Mouse (Mus musculus) gastrocnemius, postnatal 25 days (tissue): Measurements from ENCODE around the gene Usp40. TPM values are rescaled to one million over a fixed set of nuclear protein-coding genes. Genes with fewer than 3 reads are reported as not detected.

Experiments
- DNase-seq: peaks from one replicate; pipeline ENCODE4 v3.0.0; 2022
- total RNA-seq, 2 experiments: library from RNA; stranded (reverse); gene quantifications; 1 replicate in 1 of 2; 2 replicates in 1 of 2; pipeline ENCODE4 v1.2.3; 2021

Usp40 gene
- total RNA-seq, 2 experiments from 2014 or later, result 9.0 to 10.6 TPM

DNA sequence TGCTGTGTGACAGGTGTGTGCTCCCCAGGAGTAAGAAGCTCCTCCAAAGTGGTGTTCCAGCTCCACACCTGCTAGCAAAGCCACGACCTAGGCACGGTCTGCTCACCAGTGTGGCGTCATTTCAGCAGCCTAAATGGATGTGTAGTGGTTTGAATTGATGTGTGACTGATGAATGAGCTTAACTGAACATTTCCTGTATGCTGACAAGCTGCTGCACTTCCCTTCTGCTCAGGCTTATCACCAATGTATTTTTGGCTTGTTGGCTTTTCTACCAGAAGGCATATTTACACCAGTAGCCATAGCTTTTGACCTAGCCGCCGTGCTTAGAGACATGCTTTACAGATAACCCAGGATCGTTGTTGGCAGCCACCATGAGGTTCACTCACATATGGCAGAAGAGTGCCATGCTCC is 60.7 kb downstream of the Usp40 start:
- no peak for DNase-seq

DNA sequence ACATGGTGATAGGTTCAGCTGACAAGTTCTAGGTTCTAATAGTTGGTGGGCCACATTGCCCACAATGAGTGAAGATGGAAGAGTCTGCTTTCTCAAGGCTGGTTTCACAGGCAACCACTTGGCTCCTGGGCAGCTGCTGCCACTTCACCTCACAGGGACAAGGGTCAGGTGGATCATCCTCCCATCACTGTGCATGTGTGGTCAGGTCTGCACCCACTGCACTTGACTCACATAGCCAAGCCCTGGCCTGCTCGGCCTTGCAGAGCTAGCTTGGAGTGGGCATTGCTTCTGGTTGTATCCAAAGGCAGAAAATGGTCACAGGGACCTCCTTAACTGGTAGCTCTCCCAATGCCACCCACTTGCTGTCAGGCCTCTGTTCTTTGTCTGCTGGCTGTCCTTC is 66.6 kb downstream of the Usp40 start:
- no peak for DNase-seq

DNA sequence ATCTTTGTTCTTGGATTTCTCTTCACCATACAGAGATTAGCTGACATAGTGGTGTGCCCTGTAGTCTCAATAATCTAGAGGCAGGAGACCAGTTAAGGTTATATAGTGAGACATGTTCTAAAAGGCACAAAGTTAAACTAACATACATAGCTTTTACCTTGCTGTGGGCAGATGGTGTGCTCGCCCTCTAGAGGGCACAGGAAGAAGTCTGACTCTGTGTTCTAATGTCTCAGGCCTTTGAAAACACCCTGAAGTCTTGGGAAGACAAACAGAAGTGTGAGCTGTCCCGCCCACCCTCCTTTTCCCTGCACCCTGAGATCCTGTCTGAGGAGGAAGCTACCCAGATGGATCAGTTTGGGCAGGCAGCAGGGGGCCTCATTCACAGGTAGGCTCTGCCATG is 71.8 kb downstream of the Usp40 start:
- DNase-seq, result no peak

DNA sequence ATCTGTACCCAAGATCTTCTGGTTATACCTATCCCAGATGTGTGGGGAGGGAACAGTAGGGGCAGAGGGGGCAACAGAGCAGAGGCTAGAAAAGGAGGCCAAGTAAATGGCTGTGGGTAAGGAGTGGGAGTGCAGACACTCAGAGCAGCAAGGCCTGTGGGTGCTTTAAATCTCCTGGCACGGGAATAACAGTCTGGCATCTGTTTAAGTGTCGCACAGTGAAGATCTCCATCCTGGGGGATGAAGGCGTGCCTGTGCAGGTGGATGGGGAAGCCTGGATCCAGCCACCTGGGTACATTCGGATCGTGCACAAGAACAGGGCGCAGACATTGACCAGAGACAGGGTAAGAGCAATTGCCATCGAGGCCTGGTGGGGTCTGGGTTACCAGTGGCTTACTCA is 72.3 kb downstream of the Usp40 start:
- DNase-seq, result no peak

DNA sequence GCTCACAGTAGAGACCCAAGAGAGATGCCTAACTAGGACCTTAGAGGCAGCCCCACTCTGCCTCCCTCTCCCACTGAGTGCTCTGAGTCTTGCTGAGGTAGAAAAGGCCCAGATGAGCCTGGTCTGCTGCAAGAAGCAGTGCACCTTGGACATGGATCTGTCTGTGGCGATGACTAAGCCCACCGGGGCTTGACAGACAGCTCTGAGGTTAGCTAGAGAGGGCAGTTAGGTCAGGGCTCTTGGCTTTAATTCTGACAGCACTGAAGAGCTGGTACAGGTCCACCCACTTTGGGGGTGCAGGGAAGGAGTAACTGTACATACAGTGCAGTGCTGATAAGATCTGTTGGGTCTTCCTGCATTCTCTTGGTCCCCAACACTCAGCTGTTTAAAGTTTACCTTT is 72.8 kb downstream of the Usp40 start:
- DNase-seq, result no peak

DNA sequence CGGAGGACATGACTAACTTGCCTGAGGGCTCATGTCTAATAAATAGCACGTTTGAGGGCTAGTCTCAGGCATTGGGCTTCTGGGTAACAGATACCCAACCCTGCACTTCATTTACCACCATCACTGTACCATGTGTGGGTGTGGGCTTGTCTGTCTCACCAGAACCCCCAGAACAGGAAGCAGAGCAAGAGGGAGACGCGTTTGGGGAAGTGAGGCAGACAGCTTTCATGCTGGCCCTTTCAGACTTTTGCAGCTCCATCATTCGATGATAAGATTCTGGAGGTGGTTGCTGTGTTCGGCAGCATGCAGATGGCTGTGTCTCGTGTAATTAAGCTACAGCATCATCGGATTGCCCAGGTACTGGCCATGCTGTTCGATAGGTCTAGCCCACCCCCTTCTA is 73.3 kb downstream of the Usp40 start:
- DNase-seq, result no peak

DNA sequence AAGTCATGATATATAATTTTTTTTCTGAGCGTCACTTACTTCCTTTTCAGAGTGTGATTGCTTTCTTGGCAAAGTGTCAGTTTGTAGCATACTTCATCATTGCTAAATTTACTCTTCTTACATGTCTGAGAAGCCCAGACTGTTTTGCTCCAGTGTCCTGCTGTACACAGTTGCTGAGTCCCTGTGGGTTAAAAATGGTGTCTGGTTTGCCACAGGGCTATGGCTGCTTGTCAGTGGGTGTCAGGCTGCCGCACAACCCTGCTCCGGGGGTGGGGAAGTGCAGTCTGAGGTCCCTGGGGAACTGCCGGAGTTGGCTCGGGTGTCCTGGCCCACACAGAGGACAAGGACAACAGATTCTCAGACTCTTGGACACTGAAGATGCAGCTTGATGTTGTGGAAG is 75.3 kb downstream of the Usp40 start:
- peak; percentile 27 for DNase-seq

DNA sequence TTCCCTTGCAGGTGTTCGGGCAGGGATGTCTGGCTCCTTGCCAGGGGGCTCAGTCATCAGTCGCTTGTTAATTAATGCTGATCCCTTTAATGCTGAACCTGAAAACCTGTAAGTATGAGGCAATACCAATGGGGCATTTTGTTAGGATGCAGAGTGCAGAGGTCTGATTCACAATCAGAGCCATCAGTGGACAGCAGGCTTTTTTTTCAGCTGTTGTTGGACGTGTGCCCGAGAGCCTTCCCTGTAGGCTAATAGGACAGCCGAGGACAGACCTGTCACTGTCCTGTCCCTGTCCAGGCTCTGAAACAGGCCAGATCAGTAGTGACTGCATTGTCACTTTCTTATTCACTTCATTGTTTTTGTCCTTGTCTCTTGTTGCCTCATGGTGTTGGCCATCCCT is 78.6 kb downstream of the Usp40 start:
- no peak for DNase-seq

DNA sequence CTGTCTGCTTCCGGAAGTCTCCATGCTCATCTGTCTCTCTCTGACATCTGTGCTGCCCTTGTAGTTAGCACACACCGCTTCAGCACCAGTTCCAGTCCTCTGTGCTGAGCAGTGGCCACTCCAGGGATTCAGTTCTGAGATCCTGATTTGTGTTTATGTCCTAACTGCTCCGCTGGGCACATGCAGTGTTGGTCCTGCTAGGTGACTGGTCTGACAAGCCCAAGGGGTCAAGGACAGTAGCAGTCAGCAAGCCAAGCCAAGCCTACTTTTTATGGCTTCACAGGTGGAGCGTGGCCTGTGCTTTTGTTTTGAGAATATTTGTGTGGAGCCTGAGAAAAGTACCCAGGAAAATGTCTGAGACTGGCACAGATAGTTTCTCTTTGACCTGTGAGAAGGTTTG is 83.5 kb downstream of the Usp40 start:
- no peak for DNase-seq

DNA sequence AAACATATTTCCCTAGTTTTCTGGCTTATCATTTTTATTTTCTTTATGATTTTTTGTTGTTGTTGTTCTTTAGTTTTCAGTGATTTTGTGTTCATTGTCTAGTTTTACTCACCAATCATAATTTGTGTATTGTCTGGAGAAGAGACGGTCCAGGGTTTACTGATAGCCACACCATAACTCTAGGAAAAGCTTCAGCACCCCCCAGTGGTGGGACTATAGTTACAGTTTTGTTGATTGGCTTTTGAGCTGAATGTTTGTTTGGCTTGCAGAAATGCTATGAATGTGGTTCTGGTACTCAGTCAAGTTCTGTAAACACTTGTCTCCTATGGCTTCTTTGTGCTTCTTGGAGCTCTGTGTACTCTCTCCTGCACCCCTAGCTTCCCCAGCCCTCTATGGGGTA is 85.7 kb downstream of the Usp40 start:
- no peak for DNase-seq

DNA sequence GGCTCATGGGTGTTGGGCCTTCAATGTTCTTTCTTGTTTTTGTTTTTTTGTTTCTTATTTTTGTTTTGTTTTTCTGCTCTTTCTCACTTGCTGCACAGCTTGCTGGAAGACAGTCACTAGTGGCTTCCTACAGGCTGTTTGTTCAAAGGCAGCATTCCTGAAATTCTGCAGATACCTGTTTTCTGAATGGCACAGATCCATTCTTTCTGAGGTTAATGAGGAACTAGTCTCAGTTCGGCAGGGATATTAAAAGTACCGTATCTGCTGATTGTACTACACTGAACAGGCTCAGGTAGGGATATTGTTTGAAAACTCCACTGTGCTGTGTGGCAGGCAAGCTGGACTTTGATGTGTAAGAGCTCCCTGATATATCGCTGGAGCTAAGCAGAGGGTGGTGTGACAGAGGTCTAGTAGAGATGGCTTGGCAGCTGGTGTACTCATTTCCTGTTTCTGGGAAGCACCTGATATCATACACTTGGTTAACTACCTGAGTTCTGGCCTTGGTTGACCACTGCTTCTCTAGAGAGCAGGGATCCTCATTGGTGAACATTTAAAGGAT is 88.2 kb downstream of the Usp40 start:
- no peak for DNase-seq

DNA sequence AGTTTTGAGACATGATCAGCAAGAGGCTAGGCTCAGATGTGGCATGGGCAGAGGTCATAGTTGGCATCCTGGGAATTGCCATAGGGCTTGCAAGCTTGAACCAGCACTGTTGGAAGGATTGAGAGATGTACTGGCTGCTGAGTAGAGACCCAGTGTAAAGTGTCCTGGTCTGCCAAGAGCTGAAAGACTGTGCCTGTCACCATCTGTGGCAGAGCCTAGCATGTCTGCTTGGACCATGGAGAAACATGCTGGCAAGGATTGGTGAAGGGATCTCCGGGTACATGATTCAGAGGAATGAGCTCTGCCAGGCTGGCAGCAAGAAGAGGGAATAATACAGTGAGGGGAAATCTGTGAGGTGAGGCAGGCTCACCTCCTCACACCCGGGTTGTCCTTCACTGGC is 90.3 kb downstream of the Usp40 start:
- DNase-seq, result no peak

DNA sequence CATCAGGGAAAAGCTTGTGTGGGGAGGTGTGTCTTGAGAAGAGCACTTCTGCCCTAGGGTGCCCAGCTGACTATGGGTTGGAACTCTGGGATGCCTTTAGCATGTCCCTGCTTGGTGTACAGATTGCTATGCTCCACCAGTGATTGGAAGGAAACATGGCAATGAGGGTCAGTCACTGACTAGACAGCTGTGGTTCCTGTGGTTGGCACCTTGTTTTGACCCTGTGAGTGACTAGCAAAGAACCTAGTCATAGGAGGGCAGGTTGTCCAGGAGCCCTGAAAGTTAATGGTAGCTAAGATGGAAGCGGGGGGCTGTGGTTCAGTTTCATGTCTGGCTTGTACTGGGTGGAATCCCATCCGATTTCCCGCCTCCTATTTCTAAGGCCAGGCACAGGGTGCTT is 91.0 kb downstream of the Usp40 start:
- no peak for DNase-seq

DNA sequence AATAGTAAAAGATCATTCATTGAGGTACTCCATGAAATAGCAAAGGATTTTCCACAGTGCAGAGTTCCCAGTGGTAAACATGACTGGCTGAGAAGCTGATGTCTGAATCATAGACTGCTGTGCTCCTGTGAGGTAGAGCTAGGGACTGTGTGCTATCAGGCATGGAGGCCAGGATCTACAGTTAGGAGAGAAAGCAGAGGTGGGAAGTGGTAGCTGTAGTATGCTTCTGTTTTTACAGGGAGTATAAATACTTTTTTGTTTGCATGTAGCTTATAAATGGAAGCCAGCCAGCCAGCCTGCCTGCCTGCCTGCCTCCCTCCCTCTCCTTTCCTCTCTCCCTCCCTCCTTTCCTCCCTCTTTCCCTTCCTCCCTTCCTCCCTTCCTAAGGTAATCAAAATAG is 95.0 kb downstream of the Usp40 start:
- DNase-seq, result no peak

DNA sequence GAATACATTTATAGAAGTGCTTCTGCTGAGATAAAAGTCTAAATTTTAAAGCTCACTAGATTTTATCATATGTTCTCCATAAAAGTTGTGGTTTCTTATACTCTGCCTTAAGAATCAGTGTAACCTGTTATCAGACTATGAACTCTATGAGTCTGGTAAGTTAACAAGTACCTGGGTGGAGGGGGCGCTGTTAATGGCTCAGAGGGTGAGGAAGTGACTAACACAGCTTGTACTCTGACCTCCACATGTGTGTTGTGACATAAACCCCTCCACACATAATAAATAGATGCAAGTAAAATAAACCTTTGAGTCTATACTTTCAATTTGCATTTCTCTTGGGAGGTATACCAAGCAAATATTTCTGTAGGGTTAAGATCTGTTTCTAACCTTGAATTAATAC is 97.9 kb downstream of the Usp40 start:
- DNase-seq, result no peak

DNA sequence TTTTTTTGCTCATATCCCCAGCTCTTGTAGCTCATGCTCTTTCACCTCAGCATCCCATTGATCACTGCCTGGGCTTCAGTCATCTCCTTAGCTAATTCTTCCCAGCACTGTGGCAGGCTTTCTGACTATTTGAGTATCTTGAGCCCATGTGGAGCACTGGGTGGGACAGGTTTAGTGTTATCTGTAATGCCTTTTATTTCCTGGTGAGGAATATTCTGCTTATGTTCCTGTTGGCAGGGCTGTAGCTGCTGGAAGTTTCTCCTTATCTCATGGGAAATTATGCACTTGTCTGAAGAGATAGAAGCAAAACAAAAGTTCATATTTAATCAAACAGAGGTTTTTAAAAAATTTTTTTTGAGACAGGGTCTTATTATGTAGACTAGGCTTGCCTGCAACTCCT is 98.8 kb downstream of the Usp40 start:
- no peak for DNase-seq

DNA sequence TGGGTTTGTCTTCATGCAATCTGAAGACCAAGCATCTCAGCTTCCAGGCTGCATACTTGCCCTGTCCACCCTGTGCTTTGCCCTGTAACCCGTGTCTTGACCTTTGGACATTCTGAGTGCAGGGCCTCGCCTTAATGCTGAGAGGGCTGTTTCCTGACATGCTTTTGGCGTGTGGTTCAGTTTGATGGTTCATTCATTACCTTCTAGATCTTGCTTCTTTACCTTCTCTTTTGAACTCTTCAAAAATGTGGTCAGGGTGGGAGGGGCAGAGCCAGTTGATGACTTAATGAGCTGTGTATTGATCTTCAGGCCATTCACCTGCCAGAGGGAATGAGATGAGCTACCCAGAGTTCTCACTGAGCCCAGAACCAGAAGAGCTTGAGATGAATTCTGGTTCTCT is 99.6 kb downstream of the Usp40 start:
- DNase-seq, result no peak

DNA sequence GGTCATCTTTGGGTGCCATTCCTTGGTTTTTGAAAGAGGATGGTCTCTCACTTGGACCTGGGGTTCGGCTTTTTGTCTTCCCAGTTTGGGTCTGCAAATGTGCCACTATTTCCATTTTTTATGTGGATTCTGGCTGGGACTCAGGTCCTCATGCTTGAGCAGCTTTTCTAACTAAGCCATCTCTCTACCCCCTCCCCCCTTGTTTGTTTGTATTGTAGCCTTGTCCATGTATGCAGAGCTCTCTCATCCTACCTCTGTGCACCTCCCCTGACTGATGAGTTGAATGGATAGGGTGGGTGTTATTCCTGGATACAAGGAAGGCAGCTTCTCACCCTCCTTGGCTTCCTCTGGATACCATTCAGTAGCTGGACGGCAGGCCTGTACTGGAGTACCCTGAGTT is 100.3 kb downstream of the Usp40 start:
- DNase-seq, result no peak

DNA sequence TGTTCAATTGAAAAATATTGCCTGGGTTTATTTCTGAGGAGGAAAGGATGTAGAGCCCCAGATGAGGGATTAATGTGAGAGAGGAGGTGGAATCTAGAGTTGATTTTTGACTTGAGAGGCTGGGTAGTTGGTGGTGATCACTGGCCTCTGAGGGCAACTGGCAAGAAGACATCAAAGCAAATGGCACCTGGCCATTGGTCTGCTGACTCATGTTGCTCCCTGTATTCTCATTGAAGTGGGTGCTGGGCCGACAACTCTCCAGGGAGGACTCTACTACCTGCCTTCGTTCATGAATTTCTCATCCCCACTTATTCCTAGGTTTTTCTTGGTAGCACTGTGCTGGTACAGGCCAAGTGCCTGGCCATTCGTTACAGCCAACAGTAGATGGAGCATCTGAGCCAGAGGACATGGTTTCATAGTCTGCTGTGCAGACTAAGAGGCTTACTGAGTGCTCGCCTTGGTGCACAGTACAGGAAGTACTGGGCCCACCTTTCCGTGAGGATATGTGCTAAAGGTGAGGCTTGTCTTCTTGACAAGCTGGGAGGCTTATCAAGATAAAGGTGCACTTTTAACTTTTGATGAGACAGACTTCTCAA is 101.9 kb downstream of the Usp40 start:
- DNase-seq, result no peak

DNA sequence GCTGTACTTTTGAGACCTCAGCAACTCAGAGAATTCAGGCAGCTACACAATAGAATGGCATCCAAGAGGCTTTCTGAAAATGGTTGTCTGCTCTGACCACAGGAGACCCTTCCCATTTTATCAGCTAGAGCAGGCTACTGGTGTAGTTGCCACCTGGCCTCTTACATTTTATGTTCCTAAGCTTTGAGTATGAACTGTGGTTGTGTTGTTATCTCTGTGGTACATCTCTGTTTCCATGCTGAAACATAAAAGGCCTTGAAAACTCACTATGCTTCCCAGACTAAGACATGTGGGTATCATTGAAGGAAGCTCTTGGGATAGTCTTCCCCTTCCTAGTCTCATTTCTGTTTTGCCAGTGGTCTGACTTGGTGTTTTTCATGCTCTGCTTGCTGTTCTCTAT is 106.2 kb downstream of the Usp40 start:
- no peak for DNase-seq

DNA sequence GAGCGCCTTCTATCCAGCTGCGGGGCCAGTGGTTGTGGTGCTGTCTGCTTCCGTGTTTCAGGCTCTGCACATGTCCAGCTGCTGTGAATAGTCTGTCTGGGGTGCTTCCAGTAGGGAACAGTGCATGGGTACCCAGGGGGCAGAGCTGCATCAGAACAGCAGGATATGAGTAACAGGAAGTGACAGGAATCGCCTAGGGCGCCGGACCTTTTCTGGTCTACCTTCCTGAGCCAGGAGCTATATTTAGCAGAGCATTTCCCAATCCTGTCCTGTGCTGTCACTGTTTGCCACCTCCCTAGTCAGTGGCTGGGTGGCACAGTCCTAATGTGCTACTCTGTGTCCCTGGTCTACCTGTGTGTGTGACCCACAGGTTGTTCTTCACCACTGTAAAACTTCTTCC is 107.4 kb downstream of the Usp40 start:
- DNase-seq, result peak; percentile 69

DNA sequence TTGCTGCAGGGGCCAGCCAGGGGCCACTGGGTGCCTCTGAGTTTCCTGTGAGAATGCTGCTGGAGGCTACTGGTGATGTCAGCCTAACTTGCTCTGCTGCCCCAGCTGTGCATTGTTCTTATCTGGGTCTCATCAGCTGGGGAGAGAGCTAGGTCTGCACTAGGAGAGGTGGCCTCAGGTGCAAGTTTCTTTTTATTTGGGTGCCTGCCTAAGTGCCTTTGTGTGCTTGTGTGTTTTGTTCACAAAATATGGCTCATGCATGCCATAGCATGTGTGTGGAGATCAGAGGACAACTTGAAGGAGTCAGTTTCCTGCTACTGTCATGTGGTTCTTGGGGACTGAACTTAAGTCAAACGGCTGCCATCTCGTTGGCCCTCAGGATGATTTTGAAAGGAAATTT is 108.7 kb downstream of the Usp40 start:
- DNase-seq, result no peak

DNA sequence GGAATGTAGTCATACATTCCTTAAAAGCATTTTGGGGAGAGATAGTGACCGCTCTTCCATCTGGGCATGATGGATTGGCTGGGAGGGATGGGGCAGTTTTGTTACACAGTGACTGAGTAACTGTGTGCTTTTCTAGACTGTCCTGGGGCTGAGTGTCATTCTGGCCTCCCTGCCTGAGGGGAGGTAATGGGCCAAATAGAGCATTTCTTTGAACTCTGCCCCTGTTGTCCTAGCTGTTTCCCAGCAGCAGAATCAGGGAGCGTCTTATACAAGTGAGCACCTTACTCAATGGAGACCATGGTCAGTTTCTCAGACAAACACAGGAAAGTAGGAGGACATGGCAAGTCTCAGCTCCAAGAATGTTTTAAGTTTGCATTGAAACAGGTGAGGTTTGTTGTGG is 111.4 kb downstream of the Usp40 start:
- no peak for DNase-seq
